Mouse (Mus musculus): ENCODE measurements at regions not wholly inside any gene's neighbourhood (a gene's known extent, or its start where the extent isn't known, plus 50 kb on each side); places are given as distances from the start of the nearest gene placed in this dataset.

GRCm38 (mm10) chr7:137522450-137522849 lies 85.0 kb downstream of the Glrx3 start:
- Histone ChIP-seq H3K4me3 (ENCODE audit: low read depth, low read length) (no peak overlapping the region), H3K27ac (ENCODE audit: low read depth, low read length) (no peak overlapping the region), H3K9me3 (ENCODE audit: control insufficient read depth, low read length) (no peaks in the 10 kb centered on the region), H3K9ac (ENCODE audit: low read length) (no peak overlapping the region), H3K4me2 (ENCODE audit: low read depth) (no peak overlapping the region), H3K4me1 (ENCODE audit: control insufficient read depth, insufficient read depth, low read length) (no peaks in the 10 kb centered on the region), H3K27me3 (ENCODE audit: control insufficient read depth, insufficient read depth, low read length) (no peaks in the 10 kb centered on the region), H3K36me3 (ENCODE audit: control insufficient read depth, insufficient read depth, low read length) (no peaks in the 10 kb centered on the region)
- DNase-seq (ENCODE audit: low spot score) (no peak), ATAC-seq (ENCODE audit: insufficient read depth, low FRiP score, low TSS enrichment) (no peak)
- 81% methylated on average over 5 of the region's 5 CpGs for WGBS

- DNase-seq (ENCODE audit: low spot score): no peak
- no peaks in the 10 kb centered on the region for H3K9me3 ChIP-seq (ENCODE audit: control insufficient read depth, low read length)
- H3K36me3 ChIP-seq (ENCODE audit: control insufficient read depth, insufficient read depth, low read length): no peaks in the 10 kb centered on the region
- 86% methylated on average over 4 of the region's 4 CpGs for WGBS
- H3K9ac ChIP-seq (ENCODE audit: low read length): no peak overlapping the region
- H3K4me3 ChIP-seq (ENCODE audit: low read depth, low read length): no peak overlapping the region
- H3K27me3 ChIP-seq (ENCODE audit: control insufficient read depth, insufficient read depth, low read length): no peaks in the 10 kb centered on the region
- no peak overlapping the region for H3K4me2 ChIP-seq (ENCODE audit: low read depth)
- no peak overlapping the region for H3K27ac ChIP-seq (ENCODE audit: low read depth, low read length)
- no peak for ATAC-seq (ENCODE audit: insufficient read depth, low FRiP score, low TSS enrichment)
- H3K4me1 ChIP-seq (ENCODE audit: control insufficient read depth, insufficient read depth, low read length): no peaks in the 10 kb centered on the region
Observed at GRCm38 (mm10) chr7:137533476-137533875, 96.1 kb downstream of the Glrx3 start.

GRCm38 (mm10) chr7:137549991-137550390 lies 112.6 kb downstream of the Glrx3 start:
- no peak for DNase-seq (ENCODE audit: low spot score)
- H3K9me3 ChIP-seq (ENCODE audit: control insufficient read depth, low read length): no peaks in the 10 kb centered on the region
- no peaks in the 10 kb centered on the region for H3K27me3 ChIP-seq (ENCODE audit: control insufficient read depth, insufficient read depth, low read length)
- no peak overlapping the region for H3K9ac ChIP-seq (ENCODE audit: low read length)
- WGBS: 49% methylated on average over 2 of the region's 2 CpGs
- no peak overlapping the region for H3K4me2 ChIP-seq (ENCODE audit: low read depth)
- H3K27ac ChIP-seq (ENCODE audit: low read depth, low read length): no peak overlapping the region
- H3K4me1 ChIP-seq (ENCODE audit: control insufficient read depth, insufficient read depth, low read length): no peaks in the 10 kb centered on the region
- H3K36me3 ChIP-seq (ENCODE audit: control insufficient read depth, insufficient read depth, low read length): no peaks in the 10 kb centered on the region
- no peak for ATAC-seq (ENCODE audit: insufficient read depth, low FRiP score, low TSS enrichment)
- H3K4me3 ChIP-seq (ENCODE audit: low read depth, low read length): no peak overlapping the region

GRCm38 (mm10) chr7:137552551-137553198 lies 115.3 kb downstream of the Glrx3 start:
- no peaks in the 10 kb centered on the region for H3K4me1 ChIP-seq (ENCODE audit: control insufficient read depth, insufficient read depth, low read length)
- no peak for DNase-seq (ENCODE audit: low spot score)
- no peak overlapping the region for H3K9ac ChIP-seq (ENCODE audit: low read length)
- 64% methylated on average over 5 of the region's 5 CpGs for WGBS
- ATAC-seq (ENCODE audit: insufficient read depth, low FRiP score, low TSS enrichment): no peak
- no peaks in the 10 kb centered on the region for H3K9me3 ChIP-seq (ENCODE audit: control insufficient read depth, low read length)
- no peaks in the 10 kb centered on the region for H3K36me3 ChIP-seq (ENCODE audit: control insufficient read depth, insufficient read depth, low read length)
- no peak overlapping the region for H3K4me2 ChIP-seq (ENCODE audit: low read depth)
- no peak overlapping the region for H3K27ac ChIP-seq (ENCODE audit: low read depth, low read length)
- no peak overlapping the region for H3K4me3 ChIP-seq (ENCODE audit: low read depth, low read length)
- no peaks in the 10 kb centered on the region for H3K27me3 ChIP-seq (ENCODE audit: control insufficient read depth, insufficient read depth, low read length)

GRCm38 (mm10) chr7:137555481-137555880 lies 118.1 kb downstream of the Glrx3 start:
- Histone ChIP-seq H3K27me3 (ENCODE audit: control insufficient read depth, insufficient read depth, low read length) (no peaks in the 10 kb centered on the region), H3K27ac (ENCODE audit: low read depth, low read length) (no peak overlapping the region), H3K4me2 (ENCODE audit: low read depth) (no peak overlapping the region), H3K36me3 (ENCODE audit: control insufficient read depth, insufficient read depth, low read length) (no peaks in the 10 kb centered on the region), H3K9me3 (ENCODE audit: control insufficient read depth, low read length) (no peaks in the 10 kb centered on the region), H3K9ac (ENCODE audit: low read length) (no peak overlapping the region), H3K4me3 (ENCODE audit: low read depth, low read length) (no peak overlapping the region), H3K4me1 (ENCODE audit: control insufficient read depth, insufficient read depth, low read length) (no peaks in the 10 kb centered on the region)
- ATAC-seq (ENCODE audit: insufficient read depth, low FRiP score, low TSS enrichment): no peak
- no peak for DNase-seq (ENCODE audit: low spot score)
- WGBS: 56% methylated on average over 2 of the region's 2 CpGs

GRCm38 (mm10) chr7:137557439-137557838 lies 120.0 kb downstream of the Glrx3 start:
- Histone ChIP-seq H3K4me3 (ENCODE audit: low read depth, low read length) (no peak overlapping the region), H3K27me3 (ENCODE audit: control insufficient read depth, insufficient read depth, low read length) (no peaks in the 10 kb centered on the region), H3K27ac (ENCODE audit: low read depth, low read length) (no peak overlapping the region), H3K4me1 (ENCODE audit: control insufficient read depth, insufficient read depth, low read length) (no peaks in the 10 kb centered on the region), H3K36me3 (ENCODE audit: control insufficient read depth, insufficient read depth, low read length) (no peaks in the 10 kb centered on the region), H3K9me3 (ENCODE audit: control insufficient read depth, low read length) (no peaks in the 10 kb centered on the region), H3K9ac (ENCODE audit: low read length) (no peak overlapping the region), H3K4me2 (ENCODE audit: low read depth) (no peak overlapping the region)
- DNase-seq (ENCODE audit: low spot score) (no peak), ATAC-seq (ENCODE audit: insufficient read depth, low FRiP score, low TSS enrichment) (no peak)
- WGBS: 79% methylated on average over 3 of the region's 3 CpGs

GRCm38 (mm10) chr7:137558871-137559270 lies 121.5 kb downstream of the Glrx3 start:
- Histone ChIP-seq H3K4me2 (ENCODE audit: low read depth) (no peak overlapping the region), H3K27me3 (ENCODE audit: control insufficient read depth, insufficient read depth, low read length) (no peaks in the 10 kb centered on the region), H3K4me3 (ENCODE audit: low read depth, low read length) (no peak overlapping the region), H3K9ac (ENCODE audit: low read length) (no peak overlapping the region), H3K27ac (ENCODE audit: low read depth, low read length) (no peak overlapping the region), H3K9me3 (ENCODE audit: control insufficient read depth, low read length) (no peaks in the 10 kb centered on the region), H3K36me3 (ENCODE audit: control insufficient read depth, insufficient read depth, low read length) (no peaks in the 10 kb centered on the region), H3K4me1 (ENCODE audit: control insufficient read depth, insufficient read depth, low read length) (no peaks in the 10 kb centered on the region)
- DNase-seq (ENCODE audit: low spot score) (no peak), ATAC-seq (ENCODE audit: insufficient read depth, low FRiP score, low TSS enrichment) (no peak)
- 86% methylated on average over 3 of the region's 3 CpGs for WGBS

- Histone ChIP-seq H3K4me2 (ENCODE audit: low read depth) (no peak overlapping the region), H3K36me3 (ENCODE audit: control insufficient read depth, insufficient read depth, low read length) (no peaks in the 10 kb centered on the region), H3K27ac (ENCODE audit: low read depth, low read length) (no peak overlapping the region), H3K4me1 (ENCODE audit: control insufficient read depth, insufficient read depth, low read length) (no peaks in the 10 kb centered on the region), H3K9ac (ENCODE audit: low read length) (no peak overlapping the region), H3K9me3 (ENCODE audit: control insufficient read depth, low read length) (no peaks in the 10 kb centered on the region), H3K27me3 (ENCODE audit: control insufficient read depth, insufficient read depth, low read length) (no peaks in the 10 kb centered on the region), H3K4me3 (ENCODE audit: low read depth, low read length) (no peak overlapping the region)
- WGBS: 88% methylated on average over 2 of the region's 2 CpGs
- DNase-seq (ENCODE audit: low spot score) (no peak), ATAC-seq (ENCODE audit: insufficient read depth, low FRiP score, low TSS enrichment) (no peak)
Observed at GRCm38 (mm10) chr7:137570199-137570598, 132.8 kb downstream of the Glrx3 start.

- no peaks in the 10 kb centered on the region for H3K9me3 ChIP-seq (ENCODE audit: control insufficient read depth, low read length)
- no peak overlapping the region for H3K4me3 ChIP-seq (ENCODE audit: low read depth, low read length)
- ATAC-seq (ENCODE audit: insufficient read depth, low FRiP score, low TSS enrichment) (no peak), DNase-seq (ENCODE audit: low spot score) (no peak)
- H3K9ac ChIP-seq (ENCODE audit: low read length): no peak overlapping the region
- no peaks in the 10 kb centered on the region for H3K4me1 ChIP-seq (ENCODE audit: control insufficient read depth, insufficient read depth, low read length)
- WGBS: 79% methylated on average over 3 of the region's 3 CpGs
- H3K27ac ChIP-seq (ENCODE audit: low read depth, low read length): no peak overlapping the region
- no peaks in the 10 kb centered on the region for H3K36me3 ChIP-seq (ENCODE audit: control insufficient read depth, insufficient read depth, low read length)
- H3K27me3 ChIP-seq (ENCODE audit: control insufficient read depth, insufficient read depth, low read length): no peaks in the 10 kb centered on the region
- H3K4me2 ChIP-seq (ENCODE audit: low read depth): no peak overlapping the region
Observed at GRCm38 (mm10) chr7:137575491-137575890, 138.1 kb downstream of the Glrx3 start.
